Mouse (Mus musculus) brain, embryonic 14.5 days (tissue): ENCODE measurements at regions not wholly inside any gene's neighbourhood (a gene's known extent, or its start where the extent isn't known, plus 50 kb on each side); places are given as distances from the start of the nearest gene placed in this dataset.

Experiments used
- CTCF ChIP-seq: fragments of 200-500 bp; IDR thresholded peaks from 2 replicates; pipeline ENCODE4 v1.5.1; 2012; ENCODE audit warnings: inconsistent platforms, mild to moderate bottlenecking, moderate library complexity, borderline replicate concordance; ENCODE audit not compliant: insufficient read depth, insufficient read length; ENCODE audit errors: extremely low read depth
- POLR2A ChIP-seq: fragments of 200-500 bp; IDR thresholded peaks from 2 replicates; pipeline ENCODE4 v1.6.1; 2012; ENCODE audit warnings: mild to moderate bottlenecking, inconsistent platforms, borderline replicate concordance; ENCODE audit not compliant: poor library complexity, insufficient read depth, insufficient read length, severe bottlenecking; ENCODE audit errors: extremely low read depth

GRCm38 (mm10) chr6:50991528-50992125, 337.4 kb upstream of the Npvf start:
- TF ChIP-seq CTCF (no peak), POLR2A (no peak)
